Mouse (Mus musculus) stomach, embryonic 15.5 days (tissue): ENCODE measurements around the gene Hoxc13. TPM values are rescaled to one million over a fixed set of nuclear protein-coding genes. Genes with fewer than 3 reads are reported as not detected.
A peak's percentile ranks its signal among the peaks of the same experiment; 100 is the strongest.

Source experiments
- ATAC-seq: fragments of 200-750 bp; cut with Nextera tagmentation; 2 replicates; pipeline ENCODE4 v1.8.0; 2017; ENCODE audit warnings: low read depth, moderate number of reproducible peaks, moderate TSS enrichment; ENCODE audit not compliant: insufficient read depth, low FRiP score
- H3K27ac ChIP-seq: fragments of 300-500 bp; sonication (generic); 2 replicates; pipeline ENCODE4 v1.5.1; 2015; ENCODE audit warnings: mild to moderate bottlenecking, inconsistent platforms
- H3K27me3 ChIP-seq: fragments of 300-500 bp; sonication (generic); replicated peaks from 2 replicates; pipeline ENCODE4 v1.6.1; 2015; ENCODE audit warnings: inconsistent platforms
- H3K36me3 ChIP-seq: fragments of 300-500 bp; sonication (generic); 2 replicates; pipeline ENCODE4 v1.6.1; 2015; ENCODE audit warnings: inconsistent platforms
- H3K4me1 ChIP-seq: fragments of 300-500 bp; sonication (generic); 2 replicates; pipeline ENCODE4 v1.6.1; 2015; ENCODE audit warnings: inconsistent platforms
- H3K4me2 ChIP-seq: fragments of 300-500 bp; sonication (generic); 2 replicates; pipeline ENCODE4 v1.6.1; 2015; ENCODE audit warnings: mild to moderate bottlenecking, inconsistent platforms
- H3K4me3 ChIP-seq: fragments of 300-500 bp; sonication (generic); replicated peaks from 2 replicates; pipeline ENCODE4 v1.5.1; 2015; ENCODE audit warnings: inconsistent platforms
- H3K9ac ChIP-seq: fragments of 300-500 bp; sonication (generic); 2 replicates; pipeline ENCODE4 v1.6.1; 2015; ENCODE audit warnings: inconsistent platforms
- H3K9me3 ChIP-seq: fragments of 300-500 bp; sonication (generic); 2 replicates; pipeline ENCODE4 v1.6.1; 2016; ENCODE audit warnings: inconsistent platforms
- WGBS: fragments of 180-500 bp; shearing (Covaris S2); methylation state at CpG from one replicate; pipeline ENCODE4 v1.1.7; 2015; 5-methylcytosine and 5-hydroxymethylcytosine counted together
- polyA plus RNA-seq: library from polyadenylated mRNA; unstranded; fragments of >200 nt; fragmentation: Nextera tagmentation; extraction: Ambion mirVana; gene quantifications from 2 replicates; pipeline ENCODE4 v1.2.1, GENCODE M21; 2015

Hoxc13 gene
- not detected in 2 replicates for polyA plus RNA-seq

DNA sequence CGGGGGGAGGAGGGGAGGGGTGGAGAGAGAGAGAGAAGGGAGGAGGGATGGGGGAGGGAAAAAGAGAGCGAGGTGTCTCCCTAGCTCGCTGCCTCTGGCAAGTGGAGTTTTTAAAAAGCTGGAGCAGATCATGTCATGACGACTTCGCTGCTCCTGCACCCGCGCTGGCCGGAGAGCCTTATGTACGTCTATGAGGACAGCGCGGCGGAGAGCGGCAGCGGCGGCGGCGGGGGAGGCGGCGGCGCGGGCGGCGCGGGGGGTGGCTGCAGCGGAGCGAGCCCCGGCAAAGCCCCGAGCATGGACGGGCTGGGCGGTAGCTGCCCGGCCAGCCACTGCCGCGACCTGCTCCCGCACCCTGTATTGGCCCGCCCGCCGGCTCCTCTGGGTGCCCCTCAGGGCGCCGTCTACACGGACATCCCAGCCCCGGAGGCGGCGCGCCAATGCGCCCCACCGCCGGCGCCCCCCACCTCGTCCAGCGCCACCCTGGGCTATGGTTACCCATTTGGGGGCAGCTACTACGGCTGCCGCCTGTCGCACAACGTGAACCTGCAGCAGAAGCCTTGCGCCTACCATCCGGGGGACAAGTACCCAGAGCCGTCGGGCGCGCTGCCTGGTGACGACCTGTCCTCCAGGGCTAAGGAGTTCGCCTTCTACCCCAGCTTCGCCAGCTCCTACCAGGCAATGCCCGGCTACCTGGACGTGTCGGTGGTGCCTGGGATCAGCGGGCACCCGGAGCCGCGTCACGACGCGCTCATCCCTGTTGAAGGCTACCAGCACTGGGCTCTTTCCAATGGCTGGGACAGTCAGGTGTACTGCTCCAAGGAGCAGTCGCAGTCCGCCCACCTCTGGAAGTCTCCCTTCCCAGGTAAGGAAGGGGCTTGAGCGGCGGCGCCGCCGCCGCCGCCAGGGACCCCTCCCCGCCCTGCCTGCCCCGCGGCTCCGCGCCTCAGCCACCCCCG lies at the start of gene Hoxc13:
TSS of gene Hoxc13 (plus strand) at position 51 of the 959 bp plus-strand sequence.
- peak within 1 kb of the TSS; percentile 37 for H3K4me2 ChIP-seq
- WGBS, result 1% methylated on average over 63 of the region's 88 CpGs
- H3K9ac ChIP-seq, result no peak within 1 kb of the TSS
- H3K4me1 ChIP-seq, result peaks cover 15% of the 10 kb centered on the region; the same call in 1 of the 2 replicates
- peaks cover 96% of the 10 kb centered on the region for H3K27me3 ChIP-seq
- H3K27ac ChIP-seq, result no peak within 1 kb of the TSS
- H3K36me3 ChIP-seq, result no peaks in the 10 kb centered on the region
- no peaks in the 10 kb centered on the region for H3K9me3 ChIP-seq
- H3K4me3 ChIP-seq, result peak within 1 kb of the TSS; percentile 20
- no peak for ATAC-seq

DNA sequence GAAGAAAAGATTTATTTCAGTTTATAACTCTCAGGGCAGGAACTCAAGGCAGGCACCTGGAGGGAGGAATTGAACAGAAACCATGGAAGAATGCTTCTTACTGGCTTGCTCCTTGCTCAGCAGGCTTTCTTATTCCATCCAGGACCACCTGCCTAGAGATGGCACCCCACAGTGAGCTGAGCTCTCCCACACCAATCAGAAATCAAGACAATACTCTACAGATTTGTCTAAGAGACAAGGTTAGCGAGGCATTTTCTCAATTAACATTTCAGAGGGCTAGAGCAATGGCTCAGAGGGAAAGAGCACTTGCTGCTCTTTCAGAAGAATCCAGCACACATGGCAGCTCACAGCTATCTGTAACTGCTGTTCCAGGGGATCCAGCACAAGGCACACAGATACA lies 35.1 kb upstream of the Hoxc13 start:
- Histone ChIP-seq H3K27ac (no peak overlapping the region), H3K4me3 (no peak overlapping the region), H3K9ac (no peak overlapping the region), H3K4me1 (no peaks in the 10 kb centered on the region), H3K4me2 (no peak overlapping the region), H3K36me3 (no peaks in the 10 kb centered on the region), H3K27me3 (0 out of 2 replicates have a peak, but pooled peaks cover 3% of the 10 kb centered on the region), H3K9me3 (no peaks in the 10 kb centered on the region)
- ATAC-seq, result no peak
- 34% methylated on average over 1 of the region's 1 CpGs for WGBS

DNA sequence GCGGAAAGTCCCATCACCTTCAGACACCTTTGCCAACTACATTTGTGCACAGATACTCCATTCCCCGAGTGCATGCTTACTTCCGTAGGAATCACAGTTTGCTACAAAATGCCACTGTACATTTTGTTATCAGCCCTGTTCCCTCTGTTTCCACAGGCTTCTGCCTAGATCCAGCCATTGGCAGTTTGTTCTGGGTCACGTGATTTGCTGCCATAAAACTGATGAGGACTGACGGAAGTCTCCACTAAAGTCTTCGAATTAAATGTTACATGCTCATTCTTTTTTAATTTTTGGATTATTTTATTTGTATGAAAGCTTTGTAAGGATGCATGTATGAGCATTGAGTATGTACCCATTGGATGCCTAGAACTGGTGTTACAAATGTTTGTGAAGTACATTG lies 25.8 kb upstream of the Hoxc13 start:
- WGBS, result 76% methylated on average over 6 of the region's 6 CpGs
- Histone ChIP-seq H3K27ac (no peak overlapping the region), H3K4me3 (no peak overlapping the region), H3K27me3 (0 out of 2 replicates have a peak, but pooled peaks cover 19% of the 10 kb centered on the region), H3K36me3 (no peaks in the 10 kb centered on the region), H3K9me3 (no peaks in the 10 kb centered on the region), H3K4me2 (no peak overlapping the region), H3K9ac (no peak overlapping the region), H3K4me1 (no peaks in the 10 kb centered on the region)
- no peak for ATAC-seq

DNA sequence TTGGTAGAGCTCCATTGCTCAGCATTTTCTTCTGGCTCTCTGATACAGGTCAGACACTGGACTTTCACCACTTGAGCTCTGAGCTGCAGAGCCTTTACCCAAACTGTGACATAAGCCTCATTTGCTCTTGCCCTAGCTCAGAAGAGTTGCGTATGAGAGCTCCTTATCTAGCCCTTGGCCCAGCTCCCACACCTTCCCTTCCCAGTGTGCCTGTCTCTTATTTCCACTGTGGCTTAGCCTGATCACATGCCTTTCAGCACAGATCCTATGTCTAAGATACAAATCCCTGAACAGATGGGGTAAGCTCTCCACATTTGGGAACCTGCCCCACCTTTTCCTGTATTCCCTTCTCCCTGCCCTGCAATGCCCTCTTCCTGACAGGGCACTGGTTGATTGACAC lies 16.0 kb upstream of the Hoxc13 start:
- Histone ChIP-seq H3K36me3 (no peaks in the 10 kb centered on the region), H3K4me3 (no peak overlapping the region), H3K4me2 (no peak overlapping the region), H3K4me1 (no peaks in the 10 kb centered on the region), H3K9ac (no peak overlapping the region), H3K9me3 (no peaks in the 10 kb centered on the region), H3K27me3 (peaks cover 71% of the 10 kb centered on the region), H3K27ac (no peak overlapping the region)
- 35% methylated on average over 1 of the region's 1 CpGs for WGBS
- no peak for ATAC-seq

DNA sequence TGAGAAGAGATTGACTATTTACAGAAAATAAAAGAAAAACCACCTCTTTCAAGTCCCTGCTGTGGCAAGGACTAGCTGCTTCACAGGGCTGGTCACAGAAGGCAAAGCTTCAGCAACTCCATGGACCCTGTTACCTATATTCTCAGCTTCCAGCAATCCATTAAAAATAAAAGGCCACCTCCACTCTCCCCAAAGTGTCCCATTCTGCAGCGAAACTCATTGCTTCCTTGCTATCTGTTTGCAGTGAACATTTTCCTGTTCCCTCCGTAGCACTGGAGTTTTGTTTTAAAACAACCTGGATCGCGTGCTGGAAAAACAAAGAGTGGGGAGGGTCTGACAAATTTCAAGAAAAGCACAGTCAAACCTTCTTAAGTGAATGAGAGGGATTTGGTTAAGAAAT lies 11.4 kb upstream of the Hoxc13 start:
- H3K27ac ChIP-seq, result no peak overlapping the region

DNA sequence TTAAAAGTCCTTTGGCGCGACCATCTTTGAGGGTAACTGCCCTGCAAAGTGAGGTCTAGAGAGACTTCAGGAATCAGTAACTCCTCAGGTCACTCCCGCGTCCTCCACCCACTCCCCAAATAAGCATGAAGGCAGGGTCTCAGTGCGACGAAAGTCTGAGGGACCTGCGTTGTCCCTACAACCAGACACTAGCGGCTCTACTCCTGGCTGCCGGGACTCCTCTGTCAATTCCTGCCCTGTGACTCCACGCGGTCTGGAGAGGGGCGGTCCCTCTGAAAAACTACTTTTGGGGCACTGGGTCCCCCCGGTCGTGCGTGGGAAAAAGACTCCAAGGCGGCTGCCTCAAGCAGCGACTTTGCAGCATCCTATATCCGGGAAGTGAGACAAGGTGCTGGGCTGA lies 10.9 kb upstream of the Hoxc13 start:
- Histone ChIP-seq H3K27me3 (peaks cover 87% of the 10 kb centered on the region), H3K36me3 (no peaks in the 10 kb centered on the region), H3K27ac (no peak overlapping the region), H3K4me2 (no peak overlapping the region), H3K9me3 (no peaks in the 10 kb centered on the region), H3K4me3 (no peak overlapping the region), H3K9ac (no peak overlapping the region), H3K4me1 (no peaks in the 10 kb centered on the region)
- under 1% methylated on average over 18 of the region's 18 CpGs for WGBS
- ATAC-seq, result no peak

More for the DNA sequence above, 11.4 kb upstream of the Hoxc13 start:
- Histone ChIP-seq H3K4me3 (no peak overlapping the region), H3K27me3 (peaks cover 88% of the 10 kb centered on the region), H3K9ac (no peak overlapping the region), H3K4me1 (no peaks in the 10 kb centered on the region), H3K9me3 (no peaks in the 10 kb centered on the region), H3K36me3 (no peaks in the 10 kb centered on the region), H3K4me2 (no peak overlapping the region)
- 3% methylated on average over 4 of the region's 4 CpGs for WGBS
- ATAC-seq, result no peak

DNA sequence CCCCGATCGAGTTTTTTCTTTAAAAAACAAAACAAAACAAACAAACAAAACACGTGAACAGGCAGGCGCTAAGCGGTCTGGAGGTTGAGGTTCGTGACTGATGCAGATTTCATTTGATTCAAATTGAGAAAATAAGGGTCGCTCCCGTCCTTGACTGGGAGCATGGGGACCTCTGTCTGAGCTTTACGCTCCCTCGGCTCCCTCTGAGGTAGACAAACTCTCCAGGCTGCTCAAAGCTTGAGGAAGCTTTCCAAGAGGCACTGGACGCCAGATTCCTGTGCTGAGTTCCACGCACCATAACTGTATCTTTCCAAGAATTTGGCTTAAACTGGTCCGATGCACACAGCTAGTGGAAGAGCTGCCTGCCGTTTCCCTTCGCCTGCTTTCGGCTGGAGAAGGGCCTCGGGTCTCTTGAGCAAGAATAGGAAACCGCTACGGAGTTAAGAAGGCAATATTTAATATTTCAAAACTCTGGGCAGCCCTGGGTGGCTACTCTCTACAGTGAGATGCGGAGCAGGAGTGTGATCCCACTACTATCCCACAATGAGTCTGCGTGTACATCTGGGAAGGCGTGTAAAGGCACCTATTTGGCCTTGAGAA lies 10.3 kb upstream of the Hoxc13 start:
- WGBS, result 1% methylated on average over 22 of the region's 22 CpGs
- peaks cover 85% of the 10 kb centered on the region for H3K27me3 ChIP-seq
- H3K27ac ChIP-seq, result no peak overlapping the region
- H3K9ac ChIP-seq, result no peak overlapping the region
- H3K4me3 ChIP-seq, result no peak overlapping the region
- no peaks in the 10 kb centered on the region for H3K9me3 ChIP-seq
- H3K36me3 ChIP-seq, result no peaks in the 10 kb centered on the region
- H3K4me2 ChIP-seq, result no peak overlapping the region
- H3K4me1 ChIP-seq, result no peaks in the 10 kb centered on the region
- no peak for ATAC-seq

DNA sequence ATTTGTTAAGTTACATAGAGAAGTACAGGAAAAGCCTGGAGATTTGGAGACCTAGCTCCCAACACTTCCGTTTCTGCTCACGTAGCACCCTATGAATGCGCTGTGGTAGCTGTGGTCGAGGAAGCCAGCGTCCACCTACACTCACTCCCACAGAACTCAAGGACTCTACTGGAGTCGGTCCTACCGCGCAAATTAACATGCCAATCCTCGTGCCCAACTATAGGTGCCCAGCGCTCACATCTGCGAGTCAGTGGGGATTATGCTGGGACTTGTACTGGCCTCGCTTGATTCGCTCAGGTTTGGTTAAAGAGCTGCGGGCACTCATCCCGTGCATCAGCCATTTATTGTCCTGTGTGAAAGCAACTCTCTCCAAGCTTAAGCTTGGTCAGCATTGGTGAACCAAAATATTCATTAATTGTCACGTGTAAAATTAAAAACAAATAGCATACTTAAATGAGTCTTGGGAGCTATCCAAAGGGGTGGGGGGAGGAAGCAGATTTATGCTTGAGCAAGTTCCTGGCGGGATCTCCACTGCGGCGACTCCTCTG lies 7.8 kb upstream of the Hoxc13 start:
- Histone ChIP-seq H3K9ac (no peak overlapping the region), H3K4me3 (no peak overlapping the region), H3K36me3 (no peaks in the 10 kb centered on the region), H3K9me3 (no peaks in the 10 kb centered on the region), H3K27me3 (peaks cover 89% of the 10 kb centered on the region), H3K27ac (no peak overlapping the region), H3K4me2 (no peak overlapping the region), H3K4me1 (no peaks in the 10 kb centered on the region)
- WGBS, result 2% methylated on average over 19 of the region's 19 CpGs
- no peak for ATAC-seq

DNA sequence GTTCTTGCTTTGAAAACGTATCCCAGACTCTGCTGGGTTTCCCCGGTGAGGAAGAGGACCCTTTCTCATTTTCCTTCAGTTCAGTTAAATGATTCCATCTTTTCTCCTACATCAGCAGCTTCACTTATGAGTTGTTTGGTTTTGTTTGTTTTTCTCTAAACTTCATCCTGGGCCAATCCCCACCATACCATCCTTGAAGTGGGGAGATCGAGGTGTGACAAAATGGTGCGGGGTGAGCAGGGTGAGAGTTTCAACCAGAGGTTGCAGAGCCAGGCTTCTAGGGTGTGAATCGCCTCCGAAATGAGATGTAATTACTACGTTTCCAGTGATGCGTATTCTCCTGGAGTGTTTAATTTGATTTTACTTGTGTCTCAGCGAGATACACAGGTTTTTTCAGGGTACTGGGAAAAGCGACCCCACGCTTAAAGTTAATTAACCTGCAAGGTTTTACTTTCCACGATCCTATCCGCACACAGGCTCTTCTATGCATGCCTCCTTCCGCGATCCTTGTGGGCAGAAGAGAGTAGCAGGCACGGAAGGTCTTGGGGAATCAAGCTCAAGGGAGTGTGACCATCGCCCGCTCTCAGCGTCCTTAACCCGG lies 2.8 kb upstream of the Hoxc13 start:
- 2% methylated on average over 20 of the region's 20 CpGs for WGBS
- Histone ChIP-seq H3K27ac (no peak overlapping the region), H3K36me3 (no peaks in the 10 kb centered on the region), H3K9me3 (no peaks in the 10 kb centered on the region), H3K9ac (no peak overlapping the region), H3K4me3 (no peak overlapping the region), H3K4me1 (peaks cover 15% of the 10 kb centered on the region; the same call in 1 of the 2 replicates), H3K4me2 (no peak overlapping the region), H3K27me3 (peaks cover 92% of the 10 kb centered on the region)
- ATAC-seq, result no peak

DNA sequence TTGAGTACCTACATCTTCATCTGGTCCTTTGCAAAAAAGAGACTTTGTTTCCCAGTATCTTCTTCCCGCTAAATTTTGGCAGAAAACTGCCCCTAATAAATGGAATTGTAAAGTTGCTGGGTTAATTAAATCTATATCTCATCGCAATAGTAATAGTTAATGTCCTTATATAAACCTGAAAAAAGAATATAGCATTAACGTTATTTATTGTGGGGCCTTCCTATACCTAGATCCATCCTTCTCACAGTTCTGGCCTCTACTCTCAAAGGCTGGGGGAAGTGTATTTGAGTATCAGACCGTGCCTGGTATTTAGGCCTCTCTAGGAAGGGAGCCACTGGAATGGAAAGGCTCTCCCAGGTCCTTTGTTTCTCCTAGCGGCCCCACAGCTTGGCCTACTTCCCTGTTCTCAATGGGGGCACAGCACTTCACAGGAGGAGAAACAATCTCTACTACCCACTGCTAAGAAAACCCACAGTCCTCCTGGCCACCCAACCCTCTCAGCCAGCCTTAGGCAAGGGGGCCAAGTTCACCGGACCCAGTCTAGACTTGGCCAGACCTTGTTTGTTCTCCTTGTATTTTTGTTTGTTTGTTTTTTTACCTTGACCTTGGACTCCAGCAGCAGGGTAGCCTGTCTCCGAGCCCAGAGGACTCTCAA lies 2.2 kb upstream of the Hoxc13 start:
- WGBS, result 4% methylated on average over 7 of the region's 7 CpGs
- no peak overlapping the region for H3K4me2 ChIP-seq
- H3K36me3 ChIP-seq, result no peaks in the 10 kb centered on the region
- H3K4me3 ChIP-seq, result no peak overlapping the region
- H3K9ac ChIP-seq, result no peak overlapping the region
- ATAC-seq, result no peak
- peaks cover 92% of the 10 kb centered on the region for H3K27me3 ChIP-seq
- peaks cover 15% of the 10 kb centered on the region; the same call in 1 of the 2 replicates for H3K4me1 ChIP-seq
- no peak overlapping the region for H3K27ac ChIP-seq
- H3K9me3 ChIP-seq, result no peaks in the 10 kb centered on the region

DNA sequence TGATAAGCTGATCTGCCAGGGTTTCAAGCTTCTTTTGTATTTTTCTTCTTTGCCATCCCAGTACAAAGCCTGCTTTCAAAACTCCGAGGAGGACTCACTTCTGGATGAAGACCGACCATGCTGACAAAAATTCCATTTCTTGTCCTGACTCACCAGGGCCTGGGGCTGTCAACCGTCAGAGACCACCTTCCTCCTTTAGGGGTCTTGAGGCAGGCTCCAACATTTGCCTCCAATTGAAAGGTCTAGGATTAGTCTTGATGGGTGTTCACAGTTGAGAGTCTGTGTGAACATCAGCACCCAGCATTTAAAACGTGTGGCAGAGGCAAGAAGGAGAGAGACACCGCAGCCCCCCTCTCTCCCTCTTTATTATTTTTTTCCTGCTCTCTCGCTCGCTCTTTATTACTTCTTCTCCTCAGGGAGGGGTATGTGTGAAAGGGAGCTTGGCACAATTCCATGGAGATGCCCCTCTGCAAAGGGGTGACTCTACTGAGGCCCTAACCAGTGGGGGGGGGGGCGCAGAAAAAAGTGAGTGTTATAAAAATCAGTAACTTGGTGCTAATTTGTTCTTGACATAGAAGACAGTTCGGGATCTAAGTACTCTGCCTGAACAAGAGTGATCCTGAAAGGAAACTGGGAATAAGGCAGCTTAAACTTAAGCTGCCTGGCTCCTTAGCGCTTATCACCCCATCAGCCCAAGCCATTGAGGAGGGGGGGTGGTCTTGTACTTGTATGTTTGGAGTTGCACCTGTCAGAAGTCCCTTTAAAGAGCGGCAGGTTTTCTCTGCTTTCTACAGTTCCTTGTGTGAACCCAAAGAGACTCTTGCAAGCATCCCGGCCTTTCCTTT lies 1.3 kb upstream of the Hoxc13 start:
- no peak overlapping the region for H3K4me2 ChIP-seq
- no peaks in the 10 kb centered on the region for H3K36me3 ChIP-seq
- H3K27me3 ChIP-seq, result peaks cover 94% of the 10 kb centered on the region
- WGBS, result 5% methylated on average over 12 of the region's 12 CpGs
- no peaks in the 10 kb centered on the region for H3K9me3 ChIP-seq
- ATAC-seq, result no peak
- no peak overlapping the region for H3K4me3 ChIP-seq
- H3K27ac ChIP-seq, result no peak overlapping the region
- no peak overlapping the region for H3K9ac ChIP-seq
- peaks cover 15% of the 10 kb centered on the region; the same call in 1 of the 2 replicates for H3K4me1 ChIP-seq
